Mouse (Mus musculus) midbrain, embryonic 16.5 days (tissue): Measurements from ENCODE around the gene Tcf7l1. TPM values are rescaled to one million over a fixed set of nuclear protein-coding genes. Genes with fewer than 3 reads are reported as not detected.

Source experiments
- ATAC-seq: fragments of 200-750 bp; cut with Nextera tagmentation; 2 replicates; pipeline ENCODE4 v1.8.0; 2017; ENCODE audit warnings: moderate TSS enrichment
- H3K27ac ChIP-seq: fragments of 300-500 bp; sonication (generic); 2 replicates; pipeline ENCODE4 v1.5.1; 2014; ENCODE audit warnings: mild to moderate bottlenecking, low read length, mixed read lengths
- H3K27me3 ChIP-seq: fragments of 300-500 bp; sonication (generic); 2 replicates; pipeline ENCODE4 v1.6.1; 2014; ENCODE audit warnings: low read depth, low read length, mixed read lengths; ENCODE audit not compliant: control insufficient read depth, insufficient read depth
- H3K36me3 ChIP-seq: fragments of 300-500 bp; sonication (generic); 2 replicates; pipeline ENCODE4 v1.6.1; 2014; ENCODE audit warnings: mild to moderate bottlenecking, low read length, moderate library complexity, mixed read lengths; ENCODE audit not compliant: control insufficient read depth, insufficient read depth
- H3K4me1 ChIP-seq: fragments of 300-500 bp; sonication (generic); 2 replicates; pipeline ENCODE4 v1.6.1; 2014; ENCODE audit warnings: mild to moderate bottlenecking, low read length, mixed read lengths; ENCODE audit not compliant: control insufficient read depth, insufficient read depth
- H3K4me2 ChIP-seq: fragments of 300-500 bp; sonication (generic); 2 replicates; pipeline ENCODE4 v1.6.1; 2014; ENCODE audit warnings: mild to moderate bottlenecking, low read length, mixed read lengths
- H3K4me3 ChIP-seq: fragments of 300-500 bp; sonication (generic); 2 replicates; pipeline ENCODE4 v1.5.1; 2014; ENCODE audit warnings: low read depth, mild to moderate bottlenecking, low read length, moderate library complexity, mixed read lengths
- H3K9ac ChIP-seq: fragments of 300-500 bp; sonication (generic); 2 replicates; pipeline ENCODE4 v1.6.1; 2014; ENCODE audit warnings: low read depth, low read length, mixed read lengths
- H3K9me3 ChIP-seq: fragments of 300-500 bp; sonication (generic); replicated peaks from 2 replicates; pipeline ENCODE4 v1.6.1; 2014; ENCODE audit warnings: mild to moderate bottlenecking, low read length, mixed read lengths; ENCODE audit not compliant: control insufficient read depth, poor library complexity, severe bottlenecking
- WGBS: fragments of 180-500 bp; shearing (Covaris S2); extraction: QIAGEN DNeasy Blood & Tissue Kit; methylation state at CpG from one replicate; pipeline ENCODE4 v1.1.7; 2014; 5-methylcytosine and 5-hydroxymethylcytosine counted together
- polyA plus RNA-seq: library from polyadenylated mRNA; unstranded; fragments of >200 nt; fragmentation: Nextera tagmentation; extraction: Ambion mirVana; gene quantifications from 2 replicates; pipeline ENCODE4 v1.2.1, GENCODE M21; 2015

Tcf7l1 gene
- polyA plus RNA-seq, 1 experiment from 2014 or later = 4.1 TPM

GRCm38 (mm10) chr6:72630370-72630769 lies 158.7 kb downstream of the Tcf7l1 start:
- no peak for ATAC-seq
- H3K27ac ChIP-seq = no peak overlapping the region
- 92% methylated on average over 2 of the region's 2 CpGs for WGBS
- no peaks in the 10 kb centered on the region for H3K4me1 ChIP-seq
- no peaks in the 10 kb centered on the region for H3K36me3 ChIP-seq
- H3K9me3 ChIP-seq = no peaks in the 10 kb centered on the region
- no peaks in the 10 kb centered on the region for H3K27me3 ChIP-seq
- H3K9ac ChIP-seq = no peak overlapping the region
- no peak overlapping the region for H3K4me2 ChIP-seq
- no peak overlapping the region for H3K4me3 ChIP-seq

- 92% methylated on average over 16 of the region's 16 CpGs for WGBS
- Histone ChIP-seq H3K4me2 (no peak overlapping the region), H3K36me3 (no peaks in the 10 kb centered on the region), H3K27ac (no peak overlapping the region), H3K4me1 (no peaks in the 10 kb centered on the region), H3K9me3 (no peaks in the 10 kb centered on the region), H3K4me3 (no peak overlapping the region), H3K9ac (no peak overlapping the region), H3K27me3 (no peaks in the 10 kb centered on the region)
- ATAC-seq = no peak
Observed at GRCm38 (mm10) chr6:72627276-72627675, 161.8 kb downstream of the Tcf7l1 start.

GRCm38 (mm10) chr6:72626391-72626790 lies 162.7 kb downstream of the Tcf7l1 start:
- Histone ChIP-seq H3K9me3 (no peaks in the 10 kb centered on the region), H3K4me3 (no peak overlapping the region)

GRCm38 (mm10) chr6:72623661-72624402 lies 165.2 kb downstream of the Tcf7l1 start:
- H3K4me3 ChIP-seq = no peak overlapping the region
- no peak for ATAC-seq

More at GRCm38 (mm10) chr6:72626391-72626790, 162.7 kb downstream of the Tcf7l1 start:
- H3K27ac ChIP-seq = no peak overlapping the region
- H3K4me1 ChIP-seq = no peaks in the 10 kb centered on the region
- H3K36me3 ChIP-seq = no peaks in the 10 kb centered on the region
- H3K9ac ChIP-seq = no peak overlapping the region
- WGBS = 89% methylated on average over 7 of the region's 7 CpGs
- H3K27me3 ChIP-seq = no peaks in the 10 kb centered on the region
- no peak for ATAC-seq
- no peak overlapping the region for H3K4me2 ChIP-seq

GRCm38 (mm10) chr6:72622917-72623316 lies 166.1 kb downstream of the Tcf7l1 start:
- H3K4me2 ChIP-seq = no peak overlapping the region
- H3K9me3 ChIP-seq = no peaks in the 10 kb centered on the region
- no peaks in the 10 kb centered on the region for H3K36me3 ChIP-seq
- ATAC-seq = no peak
- H3K4me1 ChIP-seq = no peaks in the 10 kb centered on the region
- no peak overlapping the region for H3K4me3 ChIP-seq
- H3K9ac ChIP-seq = no peak overlapping the region
- H3K27me3 ChIP-seq = no peaks in the 10 kb centered on the region
- WGBS = 39% methylated on average over 3 of the region's 3 CpGs
- H3K27ac ChIP-seq = no peak overlapping the region

More at GRCm38 (mm10) chr6:72623661-72624402, 165.2 kb downstream of the Tcf7l1 start:
- H3K27ac ChIP-seq = no peak overlapping the region
- 94% methylated on average over 8 of the region's 8 CpGs for WGBS
- H3K4me2 ChIP-seq = no peak overlapping the region
- no peak overlapping the region for H3K9ac ChIP-seq
- H3K36me3 ChIP-seq = no peaks in the 10 kb centered on the region
- no peaks in the 10 kb centered on the region for H3K9me3 ChIP-seq
- no peaks in the 10 kb centered on the region for H3K27me3 ChIP-seq
- no peaks in the 10 kb centered on the region for H3K4me1 ChIP-seq

- H3K27ac ChIP-seq = no peak overlapping the region
- H3K4me1 ChIP-seq = peaks cover 6% of the 10 kb centered on the region
- H3K4me2 ChIP-seq = no peak overlapping the region
- no peaks in the 10 kb centered on the region for H3K27me3 ChIP-seq
- no peak for ATAC-seq
- 89% methylated on average over 5 of the region's 5 CpGs for WGBS
- H3K36me3 ChIP-seq = no peaks in the 10 kb centered on the region
- H3K9ac ChIP-seq = no peak overlapping the region
- H3K9me3 ChIP-seq = no peaks in the 10 kb centered on the region
- H3K4me3 ChIP-seq = no peak overlapping the region
Observed at GRCm38 (mm10) chr6:72620920-72621319, 168.1 kb downstream of the Tcf7l1 start.

- Histone ChIP-seq H3K27me3 (no peaks in the 10 kb centered on the region), H3K27ac (no peak overlapping the region), H3K4me2 (no peak overlapping the region), H3K9ac (no peak overlapping the region), H3K9me3 (no peaks in the 10 kb centered on the region), H3K4me3 (no peak overlapping the region), H3K4me1 (peaks cover 16% of the 10 kb centered on the region), H3K36me3 (no peaks in the 10 kb centered on the region)
- ATAC-seq = no peak
- 64% methylated on average over 12 of the region's 12 CpGs for WGBS
Observed at GRCm38 (mm10) chr6:72619734-72620532, 169.1 kb downstream of the Tcf7l1 start.

- H3K4me1 ChIP-seq = peaks cover 28% of the 10 kb centered on the region
- peak within 1 kb of the TSS; percentile 80 for H3K9ac ChIP-seq
- under 1% methylated on average over 41 of the region's 41 CpGs for WGBS
- no peaks in the 10 kb centered on the region for H3K27me3 ChIP-seq
- no peaks in the 10 kb centered on the region for H3K9me3 ChIP-seq
- H3K36me3 ChIP-seq = peaks cover 5% of the 10 kb centered on the region; the same call in 1 of the 2 replicates
- H3K4me2 ChIP-seq = peak within 1 kb of the TSS; percentile 88
- H3K4me3 ChIP-seq = peak within 1 kb of the TSS; percentile 82
- peak within 1 kb of the TSS; percentile 91 for H3K27ac ChIP-seq
- ATAC-seq = peak; percentile 98
Observed at GRCm38 (mm10) chr6:72616643-72617288, 172.3 kb downstream of the Tcf7l1 start, which contains the start of gene Tgoln1. Gene Tgoln1 (minus strand): TSS chr6:72617000.
